Mouse (Mus musculus): ENCODE measurements around the gene Ccdc183. TPM values are rescaled to one million over a fixed set of nuclear protein-coding genes. Genes with fewer than 3 reads are reported as not detected.

Gene Ccdc183
- total RNA-seq (2021) = not detected in 2 replicates
- long read RNA-seq = 0 reads

GRCm38 (mm10) chr2:25617578-25617977 lies at the start of gene Ccdc183:
Gene Ccdc183, minus strand, starts transcription at chr2:25617678.
- no peak for DNase-seq

- DNase-seq = no peak
Observed at GRCm38 (mm10) chr2:25666516-25666915, 49.0 kb upstream of the Ccdc183 start.

GRCm38 (mm10) chr2:25664125-25664524 lies 46.6 kb upstream of the Ccdc183 start:
- no peak for DNase-seq

GRCm38 (mm10) chr2:25663511-25663910 lies 46.0 kb upstream of the Ccdc183 start:
- DNase-seq = peak; percentile 79

- DNase-seq = peak; percentile 14
Observed at GRCm38 (mm10) chr2:25661245-25661970, 43.9 kb upstream of the Ccdc183 start.

- no peak for DNase-seq
Observed at GRCm38 (mm10) chr2:25660279-25660678, 42.8 kb upstream of the Ccdc183 start.

GRCm38 (mm10) chr2:25657652-25658051 lies 40.2 kb upstream of the Ccdc183 start, which contains the start of gene Lcn5:
Gene Lcn5, plus strand, starts transcription at chr2:25657952.
- DNase-seq = no peak

GRCm38 (mm10) chr2:25657246-25657645 lies 39.8 kb upstream of the Ccdc183 start:
- peak; percentile 32 for DNase-seq

- no peak for DNase-seq
Observed at GRCm38 (mm10) chr2:25656691-25657090, 39.2 kb upstream of the Ccdc183 start.

- DNase-seq = no peak
Observed at GRCm38 (mm10) chr2:25654502-25654901, 37.0 kb upstream of the Ccdc183 start.

- DNase-seq = no peak
Observed at GRCm38 (mm10) chr2:25652902-25653301, 35.4 kb upstream of the Ccdc183 start, which contains the start of gene Lcn8. Gene Lcn8, plus strand, starts transcription at chr2:25653120.

GRCm38 (mm10) chr2:25639890-25640289 lies 22.4 kb upstream of the Ccdc183 start:
- peak; percentile 63 for DNase-seq

- no peak for DNase-seq
Observed at GRCm38 (mm10) chr2:25634046-25634445, 16.6 kb upstream of the Ccdc183 start.

GRCm38 (mm10) chr2:25633616-25634015 lies 16.1 kb upstream of the Ccdc183 start:
- peak; percentile 23 for DNase-seq

GRCm38 (mm10) chr2:25628738-25629137 lies 11.3 kb upstream of the Ccdc183 start:
- DNase-seq = no peak

GRCm38 (mm10) chr2:25627811-25628210 lies 10.3 kb upstream of the Ccdc183 start, which contains the start of gene Fcna:
Gene Fcna, minus strand, starts transcription at chr2:25628030.
- no peak for DNase-seq

- no peak for DNase-seq
Observed at GRCm38 (mm10) chr2:25625986-25626385, 8.5 kb upstream of the Ccdc183 start.

GRCm38 (mm10) chr2:25621229-25622200 lies 4.0 kb upstream of the Ccdc183 start, which contains the start of gene Tmem141:
Gene Tmem141, minus strand, starts transcription at chr2:25622005.
- DNase-seq = peak; percentile 94

- DNase-seq = no peak
Observed at GRCm38 (mm10) chr2:25620852-25621228, 3.4 kb upstream of the Ccdc183 start.

- no peak for DNase-seq
Observed at GRCm38 (mm10) chr2:25620386-25620785, 2.9 kb upstream of the Ccdc183 start.

- DNase-seq = no peak
Observed at GRCm38 (mm10) chr2:25616398-25616797, 1.1 kb downstream of the Ccdc183 start.

GRCm38 (mm10) chr2:25608671-25609070 lies 8.8 kb downstream of the Ccdc183 start:
- no peak for DNase-seq

All from adrenal gland, postnatal 25 days (tissue).